Mouse (Mus musculus) liver, embryonic 13.5 days (tissue): Measurements from ENCODE around the gene Pakap. TPM values are rescaled to one million over a fixed set of nuclear protein-coding genes. Genes with fewer than 3 reads are reported as not detected.

ENCODE experiments used
- ATAC-seq: fragments of 200-750 bp; cut with Nextera tagmentation; 2 replicates; pipeline ENCODE4 v1.8.0; 2017; ENCODE audit warnings: low read depth, mild to moderate bottlenecking, moderate number of reproducible peaks, moderate library complexity
- DNase-seq: peaks from one replicate; pipeline ENCODE4 v3.0.0; 2022
- H3K27ac ChIP-seq: fragments of 300-500 bp; sonication (generic); 2 replicates; pipeline ENCODE4 v1.5.1; 2015; ENCODE audit warnings: moderate library complexity, mild to moderate bottlenecking, inconsistent platforms
- H3K27me3 ChIP-seq: fragments of 300-500 bp; sonication (generic); 2 replicates; pipeline ENCODE4 v1.6.1; 2015; ENCODE audit warnings: mild to moderate bottlenecking, inconsistent platforms
- H3K36me3 ChIP-seq: fragments of 300-500 bp; sonication (generic); 2 replicates; pipeline ENCODE4 v1.6.1; 2015; ENCODE audit warnings: mild to moderate bottlenecking, inconsistent platforms
- H3K4me1 ChIP-seq: fragments of 300-500 bp; sonication (generic); replicated peaks from 2 replicates; pipeline ENCODE4 v1.6.1; 2015; ENCODE audit warnings: inconsistent platforms
- H3K4me2 ChIP-seq: fragments of 300-500 bp; sonication (generic); 2 replicates; pipeline ENCODE4 v1.6.1; 2015; ENCODE audit warnings: inconsistent platforms, mild to moderate bottlenecking, moderate library complexity
- H3K4me3 ChIP-seq: fragments of 300-500 bp; sonication (generic); replicated peaks from 2 replicates; pipeline ENCODE4 v1.5.1; 2015; ENCODE audit warnings: mild to moderate bottlenecking, inconsistent platforms
- H3K9ac ChIP-seq: fragments of 300-500 bp; sonication (generic); 2 replicates; pipeline ENCODE4 v1.6.1; 2015; ENCODE audit warnings: mild to moderate bottlenecking, inconsistent platforms
- H3K9me3 ChIP-seq: fragments of 300-500 bp; sonication (generic); replicated peaks from 2 replicates; pipeline ENCODE4 v1.6.1; 2016; ENCODE audit warnings: inconsistent platforms
- WGBS: fragments of 180-500 bp; shearing (Covaris S2); methylation state at CpG from one replicate; pipeline ENCODE4 v1.1.7; 2015; ENCODE audit not compliant: insufficient replicate concordance; 5-methylcytosine and 5-hydroxymethylcytosine counted together
- polyA plus RNA-seq: library from polyadenylated mRNA; unstranded; fragments of >200 nt; fragmentation: Nextera tagmentation; extraction: Ambion mirVana; gene quantifications from 2 replicates; pipeline ENCODE4 v1.2.1, GENCODE M21; 2015

Gene Pakap
- polyA plus RNA-seq, 1 experiment from 2014 or later = 1.2 TPM

DNA sequence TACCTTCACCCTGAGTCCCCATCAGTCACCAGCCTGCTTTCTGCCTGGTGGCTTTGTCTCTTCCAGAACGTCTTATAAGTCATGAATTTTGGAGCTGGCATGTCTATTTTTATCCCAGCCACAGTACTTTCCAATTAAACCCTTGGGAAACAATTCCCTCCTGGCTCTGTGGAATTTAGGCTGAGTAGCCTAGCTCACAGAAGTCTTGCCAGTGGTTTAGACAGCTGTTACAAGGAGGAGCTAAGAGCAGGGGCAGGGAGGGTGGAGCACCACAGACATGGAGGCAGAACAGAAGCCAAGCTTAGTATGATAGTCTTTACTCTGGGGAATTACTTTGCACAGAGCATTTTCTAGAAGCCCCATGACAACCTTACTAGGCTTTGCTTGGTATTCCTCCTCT lies 17.8 kb upstream of the Pakap start:
- no peaks in the 10 kb centered on the region for H3K9me3 ChIP-seq
- DNase-seq (no peak), ATAC-seq (no peak)
- no peak overlapping the region for H3K9ac ChIP-seq
- 31% methylated on average over 1 of the region's 1 CpGs for WGBS
- H3K27me3 ChIP-seq = no peaks in the 10 kb centered on the region
- no peak overlapping the region for H3K4me3 ChIP-seq
- H3K4me2 ChIP-seq = no peak overlapping the region
- no peaks in the 10 kb centered on the region for H3K4me1 ChIP-seq
- H3K36me3 ChIP-seq = no peaks in the 10 kb centered on the region
- H3K27ac ChIP-seq = no peak overlapping the region

DNA sequence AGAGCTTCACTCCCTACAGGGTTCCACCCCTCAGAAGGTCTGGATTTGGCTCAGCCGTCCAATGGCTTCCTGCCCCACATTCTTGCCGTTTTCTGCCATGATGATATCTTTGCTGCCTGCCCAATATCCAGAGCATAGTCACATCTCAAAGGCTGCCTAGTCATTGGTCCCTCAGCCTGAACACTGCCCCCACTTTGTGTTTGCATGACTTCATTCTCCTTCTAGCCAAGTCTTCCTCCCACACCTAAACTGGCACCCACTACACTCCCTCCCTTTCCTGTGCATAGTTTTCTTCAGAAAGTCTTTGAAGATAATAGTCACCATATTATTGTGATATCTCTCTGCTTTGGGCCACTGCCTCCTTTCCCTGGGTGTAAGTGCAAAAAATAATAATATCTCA lies 10.9 kb upstream of the Pakap start:
- WGBS = 37% methylated on average over 2 of the region's 2 CpGs

DNA sequence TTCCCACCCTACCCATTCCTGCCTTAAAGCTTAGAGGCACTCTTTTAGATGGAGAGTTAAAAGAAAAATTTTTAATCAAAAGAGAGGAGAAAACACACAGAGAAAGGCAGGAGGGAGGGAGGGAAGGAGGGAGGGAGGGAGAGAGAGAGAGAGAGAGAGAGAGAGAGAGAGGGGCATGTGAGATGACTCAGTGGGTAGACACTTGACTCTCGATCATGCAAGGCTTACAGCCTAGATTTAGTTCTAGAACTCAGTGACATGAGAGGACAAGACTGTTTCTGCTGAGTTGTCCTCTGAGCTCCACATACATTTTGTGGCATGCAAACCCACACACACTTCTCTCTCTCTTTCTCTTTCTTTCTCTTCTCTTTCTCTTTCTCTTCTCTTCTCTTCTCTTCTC lies 8.5 kb upstream of the Pakap start:
- no peak for ATAC-seq
- DNase-seq = no peak
- Histone ChIP-seq H3K36me3 (no peaks in the 10 kb centered on the region), H3K4me2 (no peak overlapping the region), H3K9me3 (no peaks in the 10 kb centered on the region), H3K27me3 (no peaks in the 10 kb centered on the region), H3K4me1 (no peaks in the 10 kb centered on the region), H3K27ac (no peak overlapping the region), H3K9ac (no peak overlapping the region), H3K4me3 (no peak overlapping the region)
- 38% methylated on average over 1 of the region's 1 CpGs for WGBS

More for the DNA sequence above, 10.9 kb upstream of the Pakap start:
- no peaks in the 10 kb centered on the region for H3K4me1 ChIP-seq
- H3K27me3 ChIP-seq = no peaks in the 10 kb centered on the region
- no peak overlapping the region for H3K9ac ChIP-seq
- H3K4me3 ChIP-seq = no peak overlapping the region
- no peak overlapping the region for H3K4me2 ChIP-seq
- H3K9me3 ChIP-seq = no peaks in the 10 kb centered on the region
- DNase-seq (no peak), ATAC-seq (no peak)
- no peak overlapping the region for H3K27ac ChIP-seq
- H3K36me3 ChIP-seq = no peaks in the 10 kb centered on the region

DNA sequence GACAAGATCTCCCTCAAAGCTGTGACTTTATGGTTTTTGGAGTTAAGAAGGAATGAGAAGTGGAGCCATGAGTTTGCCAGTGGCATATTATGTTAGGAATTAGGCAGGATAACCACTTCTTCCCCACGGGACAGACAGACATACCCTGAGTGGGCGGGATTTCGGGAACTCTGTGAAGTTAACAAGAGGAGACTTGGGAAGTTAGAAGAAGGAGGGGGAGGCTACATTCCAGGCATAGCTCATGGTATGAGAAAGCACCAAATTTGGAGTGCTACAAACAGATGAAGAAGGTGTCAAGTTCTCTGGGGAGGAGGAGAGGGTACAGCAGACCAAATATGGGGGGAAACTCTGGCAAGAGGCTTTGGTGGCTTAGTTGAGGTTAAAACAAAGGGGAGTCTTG lies 8.0 kb upstream of the Pakap start:
- H3K36me3 ChIP-seq = no peaks in the 10 kb centered on the region
- H3K27ac ChIP-seq = no peak overlapping the region
- ATAC-seq (no peak), DNase-seq (no peak)
- H3K4me1 ChIP-seq = no peaks in the 10 kb centered on the region
- H3K9ac ChIP-seq = no peak overlapping the region
- no peaks in the 10 kb centered on the region for H3K27me3 ChIP-seq
- H3K4me3 ChIP-seq = no peak overlapping the region
- H3K4me2 ChIP-seq = no peak overlapping the region
- 39% methylated on average over 3 of the region's 3 CpGs for WGBS
- H3K9me3 ChIP-seq = no peaks in the 10 kb centered on the region

DNA sequence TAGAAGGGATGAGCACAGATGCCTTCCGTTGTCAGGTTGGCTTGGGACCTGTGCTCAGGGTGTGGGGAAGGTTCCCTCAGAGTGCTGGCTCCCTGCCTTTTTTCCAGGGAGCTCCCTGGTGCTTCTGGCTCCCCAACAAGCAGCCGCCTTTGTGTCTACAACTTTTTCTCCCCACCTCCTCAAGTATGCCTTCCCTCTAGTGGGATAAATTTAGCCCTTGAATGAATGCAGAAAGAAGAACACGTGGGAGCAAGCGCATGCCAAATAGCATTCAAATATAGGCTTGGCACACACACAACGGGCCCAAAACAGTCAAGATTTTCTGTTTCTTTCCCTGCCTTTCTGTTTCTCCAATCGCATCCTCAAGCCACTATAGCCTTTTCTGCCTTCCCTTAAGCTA lies 6.9 kb upstream of the Pakap start:
- H3K36me3 ChIP-seq = no peaks in the 10 kb centered on the region
- H3K4me1 ChIP-seq = no peaks in the 10 kb centered on the region
- no peak overlapping the region for H3K4me3 ChIP-seq
- DNase-seq (no peak), ATAC-seq (no peak)
- 59% methylated on average over 6 of the region's 6 CpGs for WGBS
- H3K9ac ChIP-seq = no peak overlapping the region
- H3K27ac ChIP-seq = no peak overlapping the region
- H3K27me3 ChIP-seq = no peaks in the 10 kb centered on the region
- no peaks in the 10 kb centered on the region for H3K9me3 ChIP-seq
- no peak overlapping the region for H3K4me2 ChIP-seq

DNA sequence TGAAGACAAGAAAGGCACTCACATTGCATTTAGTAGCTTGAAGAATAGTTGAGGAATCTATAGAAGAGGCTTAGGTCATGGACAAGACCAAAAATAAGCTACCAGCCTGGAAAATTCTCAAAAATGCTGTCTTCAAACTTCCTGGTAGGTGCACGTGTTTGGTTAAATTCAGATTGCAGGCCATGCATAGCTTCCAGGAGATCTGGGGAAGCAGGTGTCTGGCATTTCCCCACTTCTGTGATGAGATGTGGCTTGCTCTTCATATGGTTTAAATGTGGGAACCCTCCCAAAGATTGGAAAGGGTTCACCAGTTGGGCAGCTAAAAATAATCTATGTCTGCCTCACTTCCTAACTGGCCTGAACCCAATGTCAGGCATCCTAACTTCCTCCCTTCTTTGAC lies 2.7 kb upstream of the Pakap start:
- whole genome bisulfite sequencing = 61% methylated on average over 1 of the region's 1 CpGs
- Histone ChIP-seq H3K27ac (no peak overlapping the region), H3K4me2 (no peak overlapping the region), H3K9ac (no peak overlapping the region), H3K4me3 (no peak overlapping the region), H3K4me1 (no peaks in the 10 kb centered on the region), H3K9me3 (no peaks in the 10 kb centered on the region), H3K27me3 (peaks cover 27% of the 10 kb centered on the region), H3K36me3 (no peaks in the 10 kb centered on the region)
- DNase-seq = no peak
- no peak for ATAC-seq

DNA sequence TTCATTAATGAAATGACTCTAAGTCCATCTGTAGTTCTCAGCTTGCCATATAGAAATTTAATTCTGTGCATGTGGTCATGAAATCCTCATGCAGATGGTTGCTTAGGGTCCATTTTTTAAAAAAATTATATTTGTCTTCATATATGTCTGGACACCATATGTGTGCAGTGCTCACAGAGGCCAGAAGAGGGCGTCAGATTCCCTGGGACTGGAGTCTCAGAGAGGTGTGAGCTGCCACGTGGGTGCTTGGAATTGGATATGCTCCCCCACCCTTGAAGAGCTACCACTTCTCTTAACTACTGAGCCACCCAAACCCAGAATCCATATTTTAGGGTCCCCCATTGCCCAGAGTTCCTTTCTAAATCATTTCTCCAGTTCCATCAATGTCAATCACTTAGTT lies 2.2 kb upstream of the Pakap start:
- no peaks in the 10 kb centered on the region for H3K9me3 ChIP-seq
- DNase-seq (no peak), ATAC-seq (no peak)
- no peak overlapping the region for H3K9ac ChIP-seq
- no peak overlapping the region for H3K4me2 ChIP-seq
- H3K4me1 ChIP-seq = no peaks in the 10 kb centered on the region
- H3K36me3 ChIP-seq = no peaks in the 10 kb centered on the region
- H3K27ac ChIP-seq = no peak overlapping the region
- WGBS = 33% methylated on average over 2 of the region's 2 CpGs
- no peak overlapping the region for H3K4me3 ChIP-seq
- peaks cover 27% of the 10 kb centered on the region for H3K27me3 ChIP-seq

DNA sequence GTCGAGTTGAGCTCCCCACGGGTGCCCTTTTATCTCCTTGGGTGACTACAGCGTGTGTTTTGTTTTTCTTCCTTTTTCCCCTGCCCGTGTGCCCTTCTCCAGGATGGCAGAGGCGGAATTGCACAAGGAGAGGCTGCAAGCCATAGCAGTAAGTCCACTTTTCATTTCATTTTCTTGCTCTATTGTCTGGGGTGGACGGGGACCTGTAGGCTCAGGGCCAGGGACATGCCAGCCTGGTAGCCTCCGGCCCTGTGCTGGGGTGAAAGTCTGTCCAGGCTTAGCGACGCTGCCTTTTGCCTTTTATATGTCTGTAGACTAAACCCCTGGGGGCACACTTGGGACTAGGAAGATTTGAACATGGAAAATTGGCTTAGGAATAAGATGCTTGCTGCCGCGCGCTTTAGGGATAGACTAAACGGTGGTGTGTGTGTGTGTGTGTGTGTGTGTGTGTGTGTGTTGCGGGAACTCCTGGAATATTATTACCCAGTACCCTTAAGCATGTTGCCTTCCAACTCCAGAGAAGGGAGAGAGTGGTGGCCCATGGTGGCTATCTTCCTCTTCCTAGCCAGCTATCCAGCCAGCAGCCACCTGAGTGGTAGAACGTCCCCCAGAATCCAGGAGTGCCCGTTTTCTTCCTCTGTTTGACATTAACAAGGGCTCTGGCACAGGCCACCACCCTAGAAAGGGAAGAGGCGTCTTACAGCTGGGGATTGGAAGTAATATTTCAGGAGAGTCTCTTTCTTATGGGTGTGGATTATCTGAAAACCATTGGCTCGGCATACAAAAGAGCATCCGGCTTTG lies 489 bp downstream of the Pakap start:
- 51% methylated on average over 18 of the region's 19 CpGs for WGBS
- H3K27ac ChIP-seq = no peak overlapping the region

DNA sequence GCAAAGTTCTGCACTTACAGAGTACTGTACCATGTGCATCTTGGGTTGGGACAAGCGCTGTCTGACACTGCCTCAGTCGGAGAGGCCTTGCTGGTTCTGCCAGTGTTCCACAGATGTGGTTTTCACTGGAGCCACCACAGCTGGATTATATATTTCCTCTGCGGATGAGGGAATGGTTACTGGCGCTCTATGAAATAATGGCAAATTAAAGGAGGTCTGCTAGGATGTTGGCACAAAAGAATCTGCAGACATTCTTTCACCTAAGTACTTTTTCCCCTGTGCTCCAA lies 1.0 kb downstream of the Pakap start:
- H3K27me3 ChIP-seq = peaks cover 27% of the 10 kb centered on the region
- H3K9me3 ChIP-seq = no peaks in the 10 kb centered on the region
- 75% methylated on average over 4 of the region's 4 CpGs for WGBS
- no peak overlapping the region for H3K4me3 ChIP-seq
- H3K9ac ChIP-seq = no peak overlapping the region
- no peaks in the 10 kb centered on the region for H3K4me1 ChIP-seq
- DNase-seq (no peak), ATAC-seq (no peak)
- H3K27ac ChIP-seq = no peak overlapping the region
- H3K4me2 ChIP-seq = no peak overlapping the region
- no peaks in the 10 kb centered on the region for H3K36me3 ChIP-seq

More for the DNA sequence above, 489 bp downstream of the Pakap start:
- DNase-seq = no peak
- peak overlapping the region; percentile 33 for H3K4me3 ChIP-seq
- no peaks in the 10 kb centered on the region for H3K36me3 ChIP-seq
- no peaks in the 10 kb centered on the region for H3K4me1 ChIP-seq
- peak overlapping the region; percentile 53 for H3K4me2 ChIP-seq
- H3K27me3 ChIP-seq = peaks cover 27% of the 10 kb centered on the region
- H3K9me3 ChIP-seq = no peaks in the 10 kb centered on the region
- no peak for ATAC-seq
- peak overlapping the region; percentile 26; the same call in 1 of the 2 replicates for H3K9ac ChIP-seq

DNA sequence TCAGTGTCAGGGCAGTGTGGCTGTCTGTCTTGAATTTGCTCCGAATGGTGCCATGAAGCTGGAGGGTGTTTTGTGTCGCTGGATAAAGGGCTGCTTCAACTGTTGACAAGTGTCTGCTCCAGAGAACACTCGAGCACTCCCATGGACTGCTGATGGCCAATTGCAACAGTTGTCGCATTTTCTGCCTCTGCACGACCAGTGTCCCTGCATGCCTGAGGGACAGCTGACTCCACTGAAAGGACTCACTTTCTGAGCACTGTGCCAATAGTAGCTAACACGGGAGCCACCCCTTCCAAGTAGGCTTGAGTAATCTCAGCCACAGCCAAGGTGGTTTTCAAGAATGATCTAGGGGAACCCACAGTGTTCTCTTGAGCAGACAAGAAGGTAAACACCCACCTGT lies 1.7 kb downstream of the Pakap start:
- H3K4me3 ChIP-seq = no peak overlapping the region
- H3K4me1 ChIP-seq = no peaks in the 10 kb centered on the region
- no peak overlapping the region for H3K9ac ChIP-seq
- no peak overlapping the region for H3K27ac ChIP-seq
- no peak overlapping the region for H3K4me2 ChIP-seq
- DNase-seq (no peak), ATAC-seq (no peak)
- 64% methylated on average over 6 of the region's 6 CpGs for WGBS
- peaks cover 27% of the 10 kb centered on the region for H3K27me3 ChIP-seq
- no peaks in the 10 kb centered on the region for H3K36me3 ChIP-seq
- H3K9me3 ChIP-seq = no peaks in the 10 kb centered on the region

DNA sequence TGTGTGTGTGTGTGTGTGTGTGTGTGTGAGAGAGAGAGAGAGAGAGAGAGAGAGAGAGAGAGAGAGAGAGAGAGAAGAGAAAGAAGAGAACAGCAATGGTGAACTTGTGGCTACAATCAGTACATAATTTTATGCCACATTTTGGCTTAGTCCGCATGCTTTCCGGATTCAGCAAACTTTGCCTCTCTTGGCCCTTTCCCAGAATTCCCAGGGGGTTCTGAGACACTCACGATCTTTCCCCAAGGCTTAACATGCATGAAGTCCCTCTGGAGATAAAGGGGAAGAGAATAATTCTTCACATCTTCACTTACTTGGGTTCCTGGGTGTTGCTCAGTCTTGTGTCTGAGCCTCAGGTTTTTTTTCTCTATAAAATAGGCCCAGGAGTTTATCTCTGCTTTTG lies 2.2 kb downstream of the Pakap start:
- H3K9me3 ChIP-seq = no peaks in the 10 kb centered on the region
- no peaks in the 10 kb centered on the region for H3K4me1 ChIP-seq
- H3K4me2 ChIP-seq = no peak overlapping the region
- WGBS = 60% methylated on average over 3 of the region's 3 CpGs
- H3K9ac ChIP-seq = no peak overlapping the region
- DNase-seq (no peak), ATAC-seq (no peak)
- H3K27ac ChIP-seq = no peak overlapping the region
- H3K4me3 ChIP-seq = no peak overlapping the region
- no peaks in the 10 kb centered on the region for H3K36me3 ChIP-seq
- H3K27me3 ChIP-seq = peaks cover 27% of the 10 kb centered on the region

DNA sequence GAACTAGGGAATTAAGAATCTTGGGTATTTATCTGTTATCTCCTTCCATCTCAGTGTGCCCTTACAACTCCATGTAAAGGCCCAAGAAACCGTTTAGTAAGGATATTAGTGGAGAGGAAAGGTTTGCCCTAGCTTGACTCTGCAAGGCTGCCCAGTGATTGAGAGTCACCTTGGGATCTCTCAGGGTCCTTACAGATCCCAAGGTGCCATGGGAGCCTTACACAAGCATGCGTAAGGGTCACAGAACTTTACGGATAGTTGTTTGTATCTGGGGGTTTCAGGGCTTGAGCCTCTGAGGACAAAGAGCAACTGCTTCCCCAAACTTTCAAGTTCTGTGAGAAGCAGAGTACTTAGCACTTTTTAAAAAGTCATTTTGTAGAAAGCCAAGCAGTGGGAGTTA lies 6.2 kb downstream of the Pakap start:
- WGBS = 75% methylated on average over 3 of the region's 3 CpGs

More for the DNA sequence above, 6.2 kb downstream of the Pakap start:
- H3K4me3 ChIP-seq = no peak overlapping the region
- 0 out of 2 replicates have a peak, but pooled peaks cover under 1% of the 10 kb centered on the region for H3K27me3 ChIP-seq
- H3K4me1 ChIP-seq = no peaks in the 10 kb centered on the region
- DNase-seq = no peak
- H3K36me3 ChIP-seq = no peaks in the 10 kb centered on the region
- no peaks in the 10 kb centered on the region for H3K9me3 ChIP-seq
- ATAC-seq = no peak
- no peak overlapping the region for H3K4me2 ChIP-seq
- H3K27ac ChIP-seq = no peak overlapping the region
- no peak overlapping the region for H3K9ac ChIP-seq
